Mouse (Mus musculus): ENCODE data around the gene Trpm3. TPM values are rescaled to one million over a fixed set of nuclear protein-coding genes. Genes with fewer than 3 reads are reported as not detected.
A peak's percentile ranks its signal among the peaks of the same experiment; 100 is the strongest.

Gene Trpm3
- polyA plus RNA-seq, 1 experiment from 2014 or later, result 28.5 TPM

- Histone ChIP-seq H3K4me1 (no peaks in the 10 kb centered on the region), H3K27me3 (replicated peaks) (no peaks in the 10 kb centered on the region), H3K9ac (no peak overlapping the region), H3K9me3 (no peaks in the 10 kb centered on the region), H3K36me3 (replicated peaks) (no peaks in the 10 kb centered on the region), H3K4me3 (no peak overlapping the region), H3K27ac (no peak overlapping the region), H3K4me2 (no peak overlapping the region)
- 79% methylated on average over 3 of the region's 3 CpGs for WGBS
- ATAC-seq (replicated peaks), result no peak
Observed at GRCm38 (mm10) chr19:22624801-22625513, 486.1 kb downstream of the Trpm3 start.

- ATAC-seq (replicated peaks), result no peak
- Histone ChIP-seq H3K9me3 (no peaks in the 10 kb centered on the region), H3K27ac (no peak overlapping the region), H3K27me3 (replicated peaks) (no peaks in the 10 kb centered on the region), H3K4me3 (no peak overlapping the region), H3K36me3 (replicated peaks) (no peaks in the 10 kb centered on the region), H3K4me2 (no peak overlapping the region), H3K9ac (no peak overlapping the region), H3K4me1 (no peaks in the 10 kb centered on the region)
- WGBS, result 89% methylated on average over 3 of the region's 3 CpGs
Observed at GRCm38 (mm10) chr19:22628878-22629277, 490.0 kb downstream of the Trpm3 start.

DNA sequence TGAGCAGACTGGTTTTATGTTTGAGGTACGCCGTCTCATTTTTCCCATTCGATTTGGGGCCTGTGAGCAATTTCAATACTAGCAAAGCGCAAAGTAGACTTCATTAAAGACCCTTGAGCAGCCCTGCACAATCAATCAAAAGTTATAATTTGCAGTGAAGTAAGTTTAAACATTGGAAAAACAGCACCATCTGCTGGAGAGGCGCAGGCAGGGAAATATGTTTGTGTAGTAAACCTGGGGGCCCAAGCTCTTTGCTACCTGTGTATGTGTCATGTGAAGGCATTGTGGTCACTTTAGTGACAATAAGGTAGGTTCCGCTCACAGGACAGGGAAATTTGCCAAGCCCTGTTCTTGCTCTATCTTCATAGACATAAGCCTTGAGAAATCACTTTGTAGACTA is 492.5 kb downstream of the Trpm3 start:
- Histone ChIP-seq H3K4me2 (no peak overlapping the region), H3K27ac (no peak overlapping the region), H3K9me3 (no peaks in the 10 kb centered on the region), H3K4me3 (no peak overlapping the region), H3K4me1 (no peaks in the 10 kb centered on the region), H3K27me3 (replicated peaks) (no peaks in the 10 kb centered on the region), H3K36me3 (replicated peaks) (no peaks in the 10 kb centered on the region), H3K9ac (no peak overlapping the region)
- ATAC-seq (replicated peaks), result no peak
- WGBS, result 87% methylated on average over 6 of the region's 6 CpGs

- Histone ChIP-seq H3K4me1 (no peaks in the 10 kb centered on the region), H3K27me3 (replicated peaks) (no peaks in the 10 kb centered on the region), H3K4me2 (no peak overlapping the region), H3K9me3 (no peaks in the 10 kb centered on the region), H3K4me3 (no peak overlapping the region), H3K27ac (no peak overlapping the region), H3K36me3 (replicated peaks) (no peaks in the 10 kb centered on the region), H3K9ac (no peak overlapping the region)
- WGBS, result 30% methylated on average over 10 of the region's 10 CpGs
- no peak for ATAC-seq (replicated peaks)
Observed at GRCm38 (mm10) chr19:22635635-22636034, 496.8 kb downstream of the Trpm3 start.

GRCm38 (mm10) chr19:22637786-22638185 is 498.9 kb downstream of the Trpm3 start:
- no peaks in the 10 kb centered on the region for H3K36me3 ChIP-seq (replicated peaks)
- no peak overlapping the region for H3K4me2 ChIP-seq
- no peak overlapping the region for H3K27ac ChIP-seq
- H3K27me3 ChIP-seq (replicated peaks), result no peaks in the 10 kb centered on the region
- 96% methylated on average over 2 of the region's 2 CpGs for WGBS
- H3K4me1 ChIP-seq, result no peaks in the 10 kb centered on the region
- H3K9ac ChIP-seq, result no peak overlapping the region
- no peak for ATAC-seq (replicated peaks)
- no peaks in the 10 kb centered on the region for H3K9me3 ChIP-seq
- H3K4me3 ChIP-seq, result no peak overlapping the region

GRCm38 (mm10) chr19:22638394-22638954 is 499.6 kb downstream of the Trpm3 start:
- H3K4me2 ChIP-seq, result no peak overlapping the region
- WGBS, result 85% methylated on average over 3 of the region's 3 CpGs
- no peak overlapping the region for H3K27ac ChIP-seq
- H3K9ac ChIP-seq, result no peak overlapping the region
- no peaks in the 10 kb centered on the region for H3K4me1 ChIP-seq
- H3K9me3 ChIP-seq, result no peaks in the 10 kb centered on the region
- H3K36me3 ChIP-seq (replicated peaks), result no peaks in the 10 kb centered on the region
- H3K4me3 ChIP-seq, result no peak overlapping the region
- no peak for ATAC-seq (replicated peaks)
- H3K27me3 ChIP-seq (replicated peaks), result no peaks in the 10 kb centered on the region

GRCm38 (mm10) chr19:22642124-22642523 is 503.3 kb downstream of the Trpm3 start:
- no peak for ATAC-seq (replicated peaks)
- no peaks in the 10 kb centered on the region for H3K27me3 ChIP-seq (replicated peaks)
- no peaks in the 10 kb centered on the region for H3K9me3 ChIP-seq
- no peaks in the 10 kb centered on the region for H3K4me1 ChIP-seq
- H3K9ac ChIP-seq, result no peak overlapping the region
- no peak overlapping the region for H3K4me3 ChIP-seq
- WGBS, result 24% methylated on average over 2 of the region's 2 CpGs
- H3K27ac ChIP-seq, result no peak overlapping the region
- no peaks in the 10 kb centered on the region for H3K36me3 ChIP-seq (replicated peaks)
- no peak overlapping the region for H3K4me2 ChIP-seq

- H3K4me3 ChIP-seq, result no peak overlapping the region
- H3K9me3 ChIP-seq, result no peaks in the 10 kb centered on the region
- peak overlapping the region; percentile 30 for H3K4me2 ChIP-seq
- peak overlapping the region; percentile 60 for H3K27ac ChIP-seq
- H3K27me3 ChIP-seq (replicated peaks), result no peaks in the 10 kb centered on the region
- no peaks in the 10 kb centered on the region for H3K36me3 ChIP-seq (replicated peaks)
- no peak overlapping the region for H3K9ac ChIP-seq
- peak; percentile 53 for ATAC-seq (replicated peaks)
- WGBS, result 28% methylated on average over 14 of the region's 14 CpGs
- H3K4me1 ChIP-seq, result peaks cover 10% of the 10 kb centered on the region
Observed at GRCm38 (mm10) chr19:22656466-22657215, 517.8 kb downstream of the Trpm3 start.

- Histone ChIP-seq H3K27ac (peak overlapping the region; percentile 60), H3K27me3 (replicated peaks) (no peaks in the 10 kb centered on the region), H3K4me2 (no peak overlapping the region), H3K4me3 (no peak overlapping the region), H3K9ac (no peak overlapping the region), H3K4me1 (peaks cover 10% of the 10 kb centered on the region), H3K9me3 (no peaks in the 10 kb centered on the region), H3K36me3 (replicated peaks) (no peaks in the 10 kb centered on the region)
- 19% methylated on average over 4 of the region's 4 CpGs for WGBS
- ATAC-seq (replicated peaks), result peak; percentile 44; the same call in 1 of the 2 replicates
Observed at GRCm38 (mm10) chr19:22657251-22657650, 518.4 kb downstream of the Trpm3 start.

- no peak overlapping the region for H3K27ac ChIP-seq
- no peaks in the 10 kb centered on the region for H3K4me1 ChIP-seq
- no peak overlapping the region for H3K4me2 ChIP-seq
- no peaks in the 10 kb centered on the region for H3K36me3 ChIP-seq (replicated peaks)
- H3K4me3 ChIP-seq, result no peak overlapping the region
- no peaks in the 10 kb centered on the region for H3K27me3 ChIP-seq (replicated peaks)
- H3K9ac ChIP-seq, result no peak overlapping the region
- 63% methylated on average over 4 of the region's 4 CpGs for WGBS
- no peaks in the 10 kb centered on the region for H3K9me3 ChIP-seq
- no peak for ATAC-seq (replicated peaks)
Observed at GRCm38 (mm10) chr19:22665401-22665800, 526.6 kb downstream of the Trpm3 start.

GRCm38 (mm10) chr19:22670222-22670621 is 531.4 kb downstream of the Trpm3 start:
- Histone ChIP-seq H3K36me3 (replicated peaks) (no peaks in the 10 kb centered on the region), H3K9ac (no peak overlapping the region), H3K4me1 (no peaks in the 10 kb centered on the region), H3K4me3 (no peak overlapping the region), H3K27ac (no peak overlapping the region), H3K9me3 (no peaks in the 10 kb centered on the region), H3K4me2 (no peak overlapping the region), H3K27me3 (replicated peaks) (no peaks in the 10 kb centered on the region)
- WGBS, result 56% methylated on average over 8 of the region's 8 CpGs
- no peak for ATAC-seq (replicated peaks)

DNA sequence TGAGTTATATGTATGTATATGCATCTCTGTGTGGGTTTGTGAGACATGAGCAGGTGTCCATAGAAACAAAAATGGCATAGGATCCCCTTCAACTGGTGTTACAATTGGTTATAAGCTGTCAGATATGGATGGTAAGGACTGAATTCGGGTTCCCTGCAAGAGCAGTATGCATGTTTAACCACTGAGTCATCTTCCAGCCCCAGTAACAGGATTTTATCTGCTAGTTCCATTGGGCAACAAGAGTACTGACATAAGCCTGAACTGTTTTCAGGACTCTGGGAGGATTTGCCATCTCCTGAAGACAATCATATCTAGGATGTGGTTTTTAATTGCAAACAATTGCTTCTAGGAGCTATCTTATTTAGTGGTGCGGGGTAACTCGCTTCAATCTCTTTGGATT is 534.0 kb downstream of the Trpm3 start:
- no peak for ATAC-seq (replicated peaks)
- H3K9me3 ChIP-seq, result no peaks in the 10 kb centered on the region
- 96% methylated on average over 3 of the region's 3 CpGs for WGBS

More for the DNA sequence above, 534.0 kb downstream of the Trpm3 start:
- Histone ChIP-seq H3K36me3 (replicated peaks) (no peaks in the 10 kb centered on the region), H3K27ac (no peak overlapping the region), H3K27me3 (replicated peaks) (no peaks in the 10 kb centered on the region), H3K4me2 (no peak overlapping the region), H3K9ac (no peak overlapping the region), H3K4me1 (no peaks in the 10 kb centered on the region), H3K4me3 (no peak overlapping the region)
